Mouse (Mus musculus) forebrain, embryonic 12.5 days (tissue): ENCODE data around the gene Ostm1. TPM values are rescaled to one million over a fixed set of nuclear protein-coding genes. Genes with fewer than 3 reads are reported as not detected.
A peak's percentile ranks its signal among the peaks of the same experiment; 100 is the strongest.

Experiments
- ATAC-seq: fragments of 200-750 bp; cut with Nextera tagmentation; 2 replicates; pipeline ENCODE4 v1.8.0; 2017; ENCODE audit warnings: moderate TSS enrichment; ENCODE audit not compliant: low FRiP score
- H3K27ac ChIP-seq: fragments of 300-500 bp; sonication (generic); 2 replicates; pipeline ENCODE4 v1.5.1; 2016; ENCODE audit warnings: mild to moderate bottlenecking
- H3K27me3 ChIP-seq: fragments of 300-500 bp; sonication (generic); 2 replicates; pipeline ENCODE4 v1.6.1; 2016; ENCODE audit warnings: mild to moderate bottlenecking
- H3K36me3 ChIP-seq: fragments of 300-500 bp; sonication (generic); replicated peaks from 2 replicates; pipeline ENCODE4 v1.6.1; 2016; ENCODE audit warnings: mild to moderate bottlenecking
- H3K4me1 ChIP-seq: fragments of 300-500 bp; sonication (generic); 2 replicates; pipeline ENCODE4 v1.6.1; 2016
- H3K4me2 ChIP-seq: fragments of 300-500 bp; sonication (generic); 2 replicates; pipeline ENCODE4 v1.6.1; 2016; ENCODE audit warnings: mild to moderate bottlenecking, moderate library complexity
- H3K4me3 ChIP-seq: fragments of 300-500 bp; sonication (generic); replicated peaks from 2 replicates; pipeline ENCODE4 v1.5.1; 2016; ENCODE audit warnings: mild to moderate bottlenecking
- H3K9ac ChIP-seq: fragments of 300-500 bp; sonication (generic); 2 replicates; pipeline ENCODE4 v1.6.1; 2016; ENCODE audit warnings: mild to moderate bottlenecking
- H3K9me3 ChIP-seq: fragments of 300-500 bp; sonication (generic); 2 replicates; pipeline ENCODE4 v1.6.1; 2016
- WGBS: fragments of 180-500 bp; shearing (Covaris S2); methylation state at CpG from one replicate; pipeline ENCODE4 v1.1.7; 2016; 5-methylcytosine and 5-hydroxymethylcytosine counted together
- polyA plus RNA-seq: library from polyadenylated mRNA; unstranded; fragments of >200 nt; fragmentation: Nextera tagmentation; extraction: Ambion mirVana; gene quantifications from 2 replicates; pipeline ENCODE4 v1.2.1, GENCODE M21; 2016

Ostm1 gene
- polyA plus RNA-seq, 1 experiment from 2014 or later, result 65.4 TPM

DNA sequence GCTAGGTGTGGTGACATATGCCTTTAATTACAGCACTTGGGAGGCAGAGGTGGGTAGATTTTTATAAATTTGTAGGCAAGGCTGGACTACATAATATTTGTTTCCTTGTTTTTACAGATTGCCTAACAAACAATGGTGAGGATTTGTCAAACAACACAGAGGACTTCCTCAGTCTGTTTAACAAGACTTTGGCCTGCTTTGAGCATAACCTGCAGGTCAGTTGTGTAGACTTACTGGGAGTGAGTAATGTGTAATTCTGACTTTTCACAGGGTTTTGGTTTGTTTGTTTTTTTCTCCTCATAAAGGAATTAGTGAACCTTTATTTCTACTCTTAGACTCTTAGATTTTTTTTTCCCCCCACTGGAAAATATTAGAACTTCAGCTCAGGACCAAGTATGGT, 109.2 kb downstream of the Ostm1 start:
- no peak overlapping the region for H3K4me3 ChIP-seq
- no peak for ATAC-seq
- H3K27ac ChIP-seq, result no peak overlapping the region
- H3K9me3 ChIP-seq, result no peaks in the 10 kb centered on the region
- peaks cover 10% of the 10 kb centered on the region for H3K4me1 ChIP-seq
- H3K4me2 ChIP-seq, result no peak overlapping the region
- H3K9ac ChIP-seq, result no peak overlapping the region
- H3K27me3 ChIP-seq, result 0 out of 2 replicates have a peak, but pooled peaks cover 3% of the 10 kb centered on the region
- no peaks in the 10 kb centered on the region for H3K36me3 ChIP-seq

DNA sequence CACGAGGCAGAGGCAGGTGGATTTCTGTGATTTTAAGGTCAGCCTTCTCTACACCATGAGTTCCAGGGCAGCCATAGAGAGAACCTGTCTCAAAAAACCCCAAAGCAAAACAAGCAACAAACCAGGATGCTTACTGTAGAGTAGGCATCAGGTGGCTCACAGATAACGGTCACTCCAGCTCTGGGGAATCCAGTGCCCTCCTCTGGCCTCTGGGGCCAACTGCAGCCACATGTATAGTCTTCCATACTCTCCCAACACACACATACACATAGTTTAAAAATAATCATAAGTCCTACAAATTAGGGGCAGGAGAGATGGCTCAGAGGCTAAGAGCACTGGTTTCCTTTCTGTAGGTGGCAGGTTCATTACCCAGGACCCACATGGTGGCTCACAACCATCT, 109.9 kb downstream of the Ostm1 start:
- no peak overlapping the region for H3K27ac ChIP-seq
- H3K4me1 ChIP-seq, result peaks cover 10% of the 10 kb centered on the region
- H3K36me3 ChIP-seq, result peaks cover 5% of the 10 kb centered on the region
- no peaks in the 10 kb centered on the region for H3K9me3 ChIP-seq
- ATAC-seq, result no peak
- 0 out of 2 replicates have a peak, but pooled peaks cover 3% of the 10 kb centered on the region for H3K27me3 ChIP-seq
- 68% methylated on average over 2 of the region's 2 CpGs for WGBS
- no peak overlapping the region for H3K9ac ChIP-seq
- no peak overlapping the region for H3K4me2 ChIP-seq
- H3K4me3 ChIP-seq, result no peak overlapping the region

- no peak for ATAC-seq
- 78% methylated on average over 13 of the region's 13 CpGs for WGBS
- H3K27me3 ChIP-seq, result 0 out of 2 replicates have a peak, but pooled peaks cover 3% of the 10 kb centered on the region
- H3K4me2 ChIP-seq, result no peak overlapping the region
- peaks cover 20% of the 10 kb centered on the region for H3K36me3 ChIP-seq
- no peaks in the 10 kb centered on the region for H3K9me3 ChIP-seq
- H3K27ac ChIP-seq, result no peak overlapping the region
- no peak overlapping the region for H3K9ac ChIP-seq
- H3K4me1 ChIP-seq, result no peaks in the 10 kb centered on the region
- no peak overlapping the region for H3K4me3 ChIP-seq
Measured at GRCm38 (mm10) chr10:42696361-42696760, 112.7 kb downstream of the Ostm1 start.

DNA sequence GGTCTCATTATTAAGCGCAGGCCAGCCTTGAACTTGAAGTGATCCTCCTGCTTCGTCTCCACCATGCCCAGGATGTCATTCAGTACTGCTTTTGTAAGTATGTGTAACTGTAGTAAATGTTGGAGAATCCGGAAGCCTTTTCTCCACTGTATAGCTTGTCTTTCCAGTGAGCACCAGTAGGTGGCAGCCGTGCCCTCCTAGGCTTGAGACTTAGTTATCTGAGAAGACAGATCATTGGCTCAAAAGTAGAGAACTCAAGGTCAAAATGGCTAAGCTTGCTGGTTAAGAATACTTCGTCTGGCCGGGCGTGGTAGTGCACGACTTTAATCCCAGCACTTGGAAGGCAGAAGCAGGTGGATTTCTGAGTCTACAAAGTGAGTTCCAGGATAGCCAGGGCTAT, 113.4 kb downstream of the Ostm1 start:
- Histone ChIP-seq H3K27ac (no peak overlapping the region), H3K4me3 (no peak overlapping the region), H3K4me2 (no peak overlapping the region), H3K4me1 (no peaks in the 10 kb centered on the region), H3K9ac (no peak overlapping the region), H3K9me3 (no peaks in the 10 kb centered on the region), H3K36me3 (peaks cover 23% of the 10 kb centered on the region), H3K27me3 (0 out of 2 replicates have a peak, but pooled peaks cover 1% of the 10 kb centered on the region)
- WGBS, result 26% methylated on average over 8 of the region's 8 CpGs
- no peak for ATAC-seq

GRCm38 (mm10) chr10:42698375-42698774, 114.8 kb downstream of the Ostm1 start:
- 94% methylated on average over 9 of the region's 9 CpGs for WGBS
- no peaks in the 10 kb centered on the region for H3K4me1 ChIP-seq

DNA sequence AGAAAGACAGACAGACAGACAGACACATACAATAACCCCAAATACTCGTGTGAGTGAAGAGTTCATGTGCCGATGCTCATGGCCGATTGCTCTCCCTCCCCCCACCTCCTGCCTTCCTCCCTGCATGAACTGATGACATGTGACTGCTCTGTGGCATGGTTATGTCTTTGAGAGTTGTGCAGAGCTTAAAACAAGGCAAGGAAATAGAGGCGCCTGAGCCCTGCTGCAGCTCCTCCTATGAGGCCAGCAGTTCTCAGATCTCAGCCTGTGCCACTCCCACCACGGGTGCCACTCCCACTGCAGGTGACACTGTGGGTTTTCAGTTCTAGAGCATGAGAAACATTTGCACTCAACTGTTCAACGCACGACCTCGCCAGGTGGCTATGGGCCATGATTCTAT, 115.4 kb downstream of the Ostm1 start:
- 94% methylated on average over 8 of the region's 8 CpGs for WGBS
- no peaks in the 10 kb centered on the region for H3K27me3 ChIP-seq
- H3K4me2 ChIP-seq, result no peak overlapping the region
- ATAC-seq, result no peak
- peaks cover 34% of the 10 kb centered on the region for H3K36me3 ChIP-seq
- H3K4me1 ChIP-seq, result no peaks in the 10 kb centered on the region
- H3K9me3 ChIP-seq, result no peaks in the 10 kb centered on the region
- H3K27ac ChIP-seq, result no peak overlapping the region
- H3K4me3 ChIP-seq, result no peak overlapping the region
- no peak overlapping the region for H3K9ac ChIP-seq

More at GRCm38 (mm10) chr10:42698375-42698774, 114.8 kb downstream of the Ostm1 start:
- no peak for ATAC-seq
- Histone ChIP-seq H3K36me3 (peaks cover 28% of the 10 kb centered on the region), H3K4me2 (no peak overlapping the region), H3K9ac (no peak overlapping the region), H3K27ac (no peak overlapping the region), H3K9me3 (no peaks in the 10 kb centered on the region), H3K27me3 (no peaks in the 10 kb centered on the region), H3K4me3 (no peak overlapping the region)

- Histone ChIP-seq H3K4me3 (no peak overlapping the region), H3K36me3 (peaks cover 42% of the 10 kb centered on the region), H3K4me1 (no peaks in the 10 kb centered on the region), H3K9ac (no peak overlapping the region), H3K4me2 (no peak overlapping the region), H3K27ac (no peak overlapping the region), H3K9me3 (no peaks in the 10 kb centered on the region), H3K27me3 (no peaks in the 10 kb centered on the region)
- WGBS, result 86% methylated on average over 2 of the region's 2 CpGs
- ATAC-seq, result no peak
Measured at GRCm38 (mm10) chr10:42702111-42702510, 118.5 kb downstream of the Ostm1 start.

DNA sequence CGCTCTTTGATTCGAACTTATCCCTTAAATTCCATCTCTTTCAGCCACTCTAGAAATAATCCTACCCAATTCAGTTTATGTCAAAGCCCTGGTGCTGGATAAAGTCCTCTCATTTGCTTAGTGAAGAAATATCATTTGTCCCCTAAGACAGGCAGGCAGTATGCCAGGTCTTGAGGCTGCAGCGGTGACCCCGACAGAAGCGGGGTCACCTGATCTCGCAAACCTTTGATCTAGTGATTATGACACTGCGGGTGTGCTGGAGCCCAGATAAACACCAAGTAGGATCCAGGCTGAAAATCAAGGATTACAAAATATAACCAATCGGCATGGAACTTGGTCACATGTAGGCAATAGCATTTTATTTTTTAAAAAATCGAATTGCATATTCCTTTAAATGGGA, 131.1 kb downstream of the Ostm1 start:
- H3K4me2 ChIP-seq, result peak overlapping the region; percentile 46
- 8% methylated on average over 9 of the region's 9 CpGs for WGBS
- H3K27ac ChIP-seq, result no peak overlapping the region
- H3K4me3 ChIP-seq, result no peak overlapping the region
- H3K27me3 ChIP-seq, result peaks cover 14% of the 10 kb centered on the region; the same call in 1 of the 2 replicates
- H3K36me3 ChIP-seq, result no peaks in the 10 kb centered on the region
- ATAC-seq, result no peak
- no peaks in the 10 kb centered on the region for H3K9me3 ChIP-seq
- H3K9ac ChIP-seq, result no peak overlapping the region
- peaks cover 19% of the 10 kb centered on the region for H3K4me1 ChIP-seq

DNA sequence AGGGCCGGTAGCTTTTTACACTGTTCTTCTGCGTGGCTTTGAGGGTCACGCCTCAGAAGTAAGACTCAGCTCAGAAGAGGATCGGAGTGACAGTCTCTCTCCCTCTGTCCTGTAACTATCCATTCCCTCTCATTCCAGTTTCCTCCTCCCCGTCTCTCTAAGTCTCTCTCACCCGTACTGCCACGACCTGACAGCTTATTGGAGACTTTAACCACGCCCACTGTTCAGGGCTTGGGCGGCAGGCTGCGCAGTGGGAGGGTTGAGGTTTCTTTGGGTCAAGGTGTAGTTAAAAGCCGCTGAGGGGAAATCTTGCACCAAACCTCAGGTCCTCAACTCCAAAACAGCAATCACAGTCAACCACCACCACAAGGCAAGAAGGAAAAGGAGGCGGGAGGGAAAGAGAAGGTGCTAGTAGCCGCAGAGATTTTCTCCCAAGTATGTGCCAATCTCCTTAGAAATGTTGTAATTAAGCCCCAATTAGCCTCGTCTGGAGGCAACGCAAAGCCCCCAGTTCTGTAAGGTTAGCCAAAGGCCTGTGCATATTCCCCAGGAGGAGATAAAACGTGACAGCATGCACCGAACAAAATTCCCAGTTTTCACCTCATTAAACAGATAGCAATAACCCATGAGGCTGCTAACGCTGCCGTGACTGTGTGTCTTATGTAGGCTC, 131.9 kb downstream of the Ostm1 start:
- H3K9ac ChIP-seq, result no peak overlapping the region; the same call in 1 of the 2 replicates
- H3K36me3 ChIP-seq, result no peaks in the 10 kb centered on the region
- H3K9me3 ChIP-seq, result no peaks in the 10 kb centered on the region
- peak overlapping the region; percentile 0; the same call in 1 of the 2 replicates for H3K4me3 ChIP-seq
- peak overlapping the region; percentile 46 for H3K4me2 ChIP-seq
- peaks cover 14% of the 10 kb centered on the region; the same call in 1 of the 2 replicates for H3K27me3 ChIP-seq
- H3K27ac ChIP-seq, result no peak overlapping the region
- 9% methylated on average over 19 of the region's 19 CpGs for WGBS
- ATAC-seq, result peak; percentile 53; the same call in 1 of the 2 replicates
- H3K4me1 ChIP-seq, result peaks cover 19% of the 10 kb centered on the region

DNA sequence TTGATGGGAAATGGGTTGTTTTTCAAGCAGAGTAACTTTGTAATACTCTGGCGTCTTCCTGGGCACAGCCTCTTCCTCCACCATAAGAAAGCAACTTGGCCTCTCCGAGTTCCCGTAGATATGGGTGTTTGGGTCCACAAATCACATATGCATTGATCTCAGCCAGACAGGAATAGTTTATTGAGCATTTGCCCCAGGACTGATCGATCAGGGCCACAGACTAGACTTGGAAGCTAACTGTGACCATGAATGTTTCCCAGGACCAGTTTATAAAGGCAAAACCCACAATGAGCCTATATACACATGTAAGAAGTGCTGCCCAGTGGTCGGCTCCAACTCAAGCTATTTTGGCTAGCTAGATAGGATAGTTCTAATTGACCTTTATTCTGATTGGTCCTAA, 138.5 kb downstream of the Ostm1 start:
- no peak for ATAC-seq
- H3K27me3 ChIP-seq, result peaks cover 14% of the 10 kb centered on the region; the same call in 1 of the 2 replicates
- no peaks in the 10 kb centered on the region for H3K9me3 ChIP-seq
- H3K4me3 ChIP-seq, result no peak overlapping the region
- H3K4me2 ChIP-seq, result no peak overlapping the region
- H3K27ac ChIP-seq, result no peak overlapping the region
- no peaks in the 10 kb centered on the region for H3K36me3 ChIP-seq
- WGBS, result 94% methylated on average over 5 of the region's 5 CpGs
- no peak overlapping the region for H3K9ac ChIP-seq
- H3K4me1 ChIP-seq, result no peaks in the 10 kb centered on the region; the same call in 1 of the 2 replicates

- Histone ChIP-seq H3K36me3 (no peaks in the 10 kb centered on the region), H3K4me1 (no peaks in the 10 kb centered on the region; the same call in 1 of the 2 replicates), H3K27ac (no peak overlapping the region), H3K4me2 (no peak overlapping the region), H3K9ac (no peak overlapping the region), H3K4me3 (no peak overlapping the region), H3K9me3 (no peaks in the 10 kb centered on the region), H3K27me3 (peaks cover 14% of the 10 kb centered on the region; the same call in 1 of the 2 replicates)
- no peak for ATAC-seq
- 53% methylated on average over 13 of the region's 13 CpGs for WGBS
Measured at GRCm38 (mm10) chr10:42723275-42724232, 139.9 kb downstream of the Ostm1 start.

DNA sequence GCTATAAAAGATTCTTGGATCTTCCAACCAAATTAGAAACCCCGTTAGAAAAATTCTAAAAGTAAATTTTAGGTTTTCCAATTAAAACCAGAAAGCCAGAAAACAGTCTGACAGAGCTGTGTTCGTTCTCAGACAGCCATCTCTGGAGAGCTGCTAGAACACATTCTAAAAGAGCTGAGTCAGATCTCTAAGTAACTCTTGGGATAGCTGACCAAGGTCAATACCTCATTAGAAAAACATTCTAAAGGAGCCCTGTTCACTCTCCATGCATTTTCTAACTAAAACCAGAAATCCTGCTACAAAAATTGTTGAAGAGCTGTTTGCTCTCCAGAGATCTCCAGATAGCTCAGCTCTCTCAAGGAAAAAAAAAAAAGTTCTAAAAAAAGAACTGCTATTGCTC, 146.0 kb downstream of the Ostm1 start:
- WGBS, result 85% methylated on average over 2 of the region's 2 CpGs
- ATAC-seq, result no peak
- 0 out of 2 replicates have a peak, but pooled peaks cover 3% of the 10 kb centered on the region for H3K27me3 ChIP-seq

More for the DNA sequence above, 146.0 kb downstream of the Ostm1 start:
- no peak overlapping the region for H3K27ac ChIP-seq
- H3K9ac ChIP-seq, result no peak overlapping the region
- no peaks in the 10 kb centered on the region for H3K4me1 ChIP-seq
- H3K36me3 ChIP-seq, result no peaks in the 10 kb centered on the region
- H3K4me3 ChIP-seq, result no peak overlapping the region
- H3K4me2 ChIP-seq, result no peak overlapping the region
- H3K9me3 ChIP-seq, result no peaks in the 10 kb centered on the region
